Mouse (Mus musculus): ENCODE data around the gene B3galt5. TPM values are rescaled to one million over a fixed set of nuclear protein-coding genes. Genes with fewer than 3 reads are reported as not detected.
A peak's percentile ranks its signal among the peaks of the same experiment; 100 is the strongest.

Gene B3galt5
- polyA plus RNA-seq, 1 experiment from 2014 or later, result 0.73 TPM

- WGBS, result 46% methylated on average over 6 of the region's 6 CpGs
- no peak overlapping the region for H3K27ac ChIP-seq
- 0 out of 2 replicates have a peak overlapping the region, but pooled peaks have one; percentile 14 for H3K4me3 ChIP-seq (replicated peaks)
- H3K36me3 ChIP-seq (replicated peaks), result no peaks in the 10 kb centered on the region
- ATAC-seq (ENCODE audit: low FRiP score), result peak; percentile 75; the same call in 1 of the 2 replicates
- no peaks in the 10 kb centered on the region for H3K27me3 ChIP-seq
- peaks cover 3% of the 10 kb centered on the region; the same call in 1 of the 2 replicates for H3K4me1 ChIP-seq
- H3K9ac ChIP-seq, result no peak overlapping the region; the same call in 1 of the 2 replicates
- peak overlapping the region; percentile 31 for H3K4me2 ChIP-seq
- no peaks in the 10 kb centered on the region for H3K9me3 ChIP-seq
These were observed 118.4 kb downstream of the B3galt5 start for GRCm38 (mm10) chr16:96353996-96354395.

- Histone ChIP-seq H3K4me2 (peak overlapping the region; percentile 52), H3K9me3 (no peaks in the 10 kb centered on the region), H3K27ac (no peak overlapping the region), H3K27me3 (no peaks in the 10 kb centered on the region), H3K36me3 (replicated peaks) (no peaks in the 10 kb centered on the region), H3K4me1 (0 out of 2 replicates have a peak, but pooled peaks cover 3% of the 10 kb centered on the region), H3K4me3 (replicated peaks) (peak overlapping the region; percentile 26), H3K9ac (no peak overlapping the region; the same call in 1 of the 2 replicates)
- ATAC-seq (ENCODE audit: low FRiP score), result peak; percentile 39; the same call in 1 of the 2 replicates
- 13% methylated on average over 10 of the region's 10 CpGs for WGBS
These were observed 122.3 kb downstream of the B3galt5 start for GRCm38 (mm10) chr16:96357903-96358302.

- WGBS, result 89% methylated on average over 22 of the region's 22 CpGs
These were observed 125.9 kb downstream of the B3galt5 start for GRCm38 (mm10) chr16:96361305-96362124.

GRCm38 (mm10) chr16:96362873-96363272 lies 127.3 kb downstream of the B3galt5 start:
- H3K4me2 ChIP-seq, result no peak overlapping the region
- H3K27me3 ChIP-seq, result no peaks in the 10 kb centered on the region
- 80% methylated on average over 4 of the region's 4 CpGs for WGBS
- no peak for ATAC-seq (ENCODE audit: low FRiP score)
- no peak overlapping the region for H3K9ac ChIP-seq
- H3K9me3 ChIP-seq, result no peaks in the 10 kb centered on the region
- no peak overlapping the region for H3K27ac ChIP-seq
- H3K4me1 ChIP-seq, result no peaks in the 10 kb centered on the region
- no peak overlapping the region for H3K4me3 ChIP-seq (replicated peaks)
- no peaks in the 10 kb centered on the region for H3K36me3 ChIP-seq (replicated peaks)

More at GRCm38 (mm10) chr16:96361305-96362124, 125.9 kb downstream of the B3galt5 start:
- 0 out of 2 replicates have a peak, but pooled peaks cover 3% of the 10 kb centered on the region for H3K4me1 ChIP-seq
- H3K36me3 ChIP-seq (replicated peaks), result no peaks in the 10 kb centered on the region
- no peaks in the 10 kb centered on the region for H3K9me3 ChIP-seq
- ATAC-seq (ENCODE audit: low FRiP score), result no peak
- no peak overlapping the region for H3K4me3 ChIP-seq (replicated peaks)
- H3K27me3 ChIP-seq, result no peaks in the 10 kb centered on the region
- no peak overlapping the region for H3K27ac ChIP-seq
- H3K4me2 ChIP-seq, result no peak overlapping the region
- H3K9ac ChIP-seq, result no peak overlapping the region

- Histone ChIP-seq H3K27me3 (no peaks in the 10 kb centered on the region), H3K4me3 (replicated peaks) (no peak overlapping the region), H3K4me2 (no peak overlapping the region), H3K36me3 (replicated peaks) (no peaks in the 10 kb centered on the region), H3K9me3 (no peaks in the 10 kb centered on the region), H3K4me1 (no peaks in the 10 kb centered on the region), H3K9ac (no peak overlapping the region), H3K27ac (no peak overlapping the region)
- no peak for ATAC-seq (ENCODE audit: low FRiP score)
- 80% methylated on average over 5 of the region's 5 CpGs for WGBS
These were observed 127.7 kb downstream of the B3galt5 start for GRCm38 (mm10) chr16:96363277-96363676.

- 87% methylated on average over 11 of the region's 11 CpGs for WGBS
- Histone ChIP-seq H3K27me3 (no peaks in the 10 kb centered on the region), H3K4me3 (replicated peaks) (no peak overlapping the region), H3K9ac (no peak overlapping the region), H3K27ac (no peak overlapping the region), H3K36me3 (replicated peaks) (no peaks in the 10 kb centered on the region), H3K4me1 (no peaks in the 10 kb centered on the region), H3K4me2 (no peak overlapping the region), H3K9me3 (no peaks in the 10 kb centered on the region)
- no peak for ATAC-seq (ENCODE audit: low FRiP score)
These were observed 129.3 kb downstream of the B3galt5 start for GRCm38 (mm10) chr16:96364870-96365269.

Other genes with a start within 250 kb of the B3galt5 start
- 72.2 and 73.6 TPM in 2 replicates for gene Psmg1, start 244.8 kb upstream of the B3galt5 start, polyA plus RNA-seq (2016; fragmentation: Nextera tagmentation; extraction: Ambion mirVana)
- 212 and 217 TPM in 2 replicates for gene Brwd1, start 153.3 kb upstream of the B3galt5 start, polyA plus RNA-seq (2016; fragmentation: Nextera tagmentation; extraction: Ambion mirVana)
- gene Hmgn1, start 108.1 kb upstream of the B3galt5 start, polyA plus RNA-seq (2016; fragmentation: Nextera tagmentation; extraction: Ambion mirVana), result 799 and 857 TPM in 2 replicates
- gene Wrb, start 90.4 kb upstream of the B3galt5 start, polyA plus RNA-seq (2016; fragmentation: Nextera tagmentation; extraction: Ambion mirVana), result 116 and 127 TPM in 2 replicates
- 1.3 and 1.6 TPM in 2 replicates for gene Lca5l, start 43.5 kb upstream of the B3galt5 start, polyA plus RNA-seq (2016; fragmentation: Nextera tagmentation; extraction: Ambion mirVana)
- gene Sh3bgr, start 35.4 kb upstream of the B3galt5 start, polyA plus RNA-seq (2016; fragmentation: Nextera tagmentation; extraction: Ambion mirVana), result 0.59 and 1.6 TPM in 2 replicates
- gene Itgb2l, start 207.8 kb downstream of the B3galt5 start, polyA plus RNA-seq (2016; fragmentation: Nextera tagmentation; extraction: Ambion mirVana), result not detected in 2 replicates
- gene Pcp4, start 231.8 kb downstream of the B3galt5 start, polyA plus RNA-seq (2016; fragmentation: Nextera tagmentation; extraction: Ambion mirVana), result 34.1 and 35.9 TPM in 2 replicates

Measured in forebrain, embryonic 12.5 days (tissue).